In genomic region chr16:84703769-84704660, GRCm38 (mm10) we compare ENCODE assay signal across 8 mouse cellular contexts. TPM values are rescaled to one million over a fixed set of nuclear protein-coding genes. Genes with fewer than 3 reads are reported as not detected.
DNase-seq lines count a peak whose midpoint lies in the region; ATAC-seq and TF ChIP-seq lines count a peak whose summit lies in the region.

No protein-coding gene starts in this region.

- no peaks in the 10 kb centered on the region for H3K9me3 ChIP-seq in lung, embryonic 14.5 days (ENCODE audit: low read depth, low read length)
- H3K9me3 ChIP-seq in embryonic facial prominence, embryonic 14.5 days (ENCODE audit: control insufficient read depth, low read length), result no peaks in the 10 kb centered on the region
- no peaks in the 10 kb centered on the region for H3K9me3 ChIP-seq in intestine, embryonic 16.5 days (ENCODE audit: control insufficient read depth, low read length)
- H3K9me3 ChIP-seq in neural tube, embryonic 14.5 days (ENCODE audit: control insufficient read depth, low read length), result no peaks in the 10 kb centered on the region

- H3K9ac ChIP-seq in lung, embryonic 14.5 days, result 0 out of 2 replicates have a peak overlapping the region, but pooled peaks have one; percentile 43
- peak overlapping the region; percentile 72 for H3K9ac ChIP-seq in embryonic facial prominence, embryonic 14.5 days (ENCODE audit: low read depth, low read length)
- no peak overlapping the region for H3K9ac ChIP-seq in intestine, embryonic 16.5 days (ENCODE audit: low read depth, low read length)
- H3K9ac ChIP-seq in neural tube, embryonic 14.5 days (replicated peaks; ENCODE audit: low read depth, low read length), result no peak overlapping the region

- no peaks in the 10 kb centered on the region for H3K4me1 ChIP-seq in lung, embryonic 14.5 days (ENCODE audit: insufficient read depth)
- 0 out of 2 replicates have a peak, but pooled peaks cover 3% of the 10 kb centered on the region for H3K4me1 ChIP-seq in embryonic facial prominence, embryonic 14.5 days (ENCODE audit: control insufficient read depth, insufficient read depth, low read length)
- H3K4me1 ChIP-seq in intestine, embryonic 16.5 days (ENCODE audit: control insufficient read depth, insufficient read depth, low read length), result 0 out of 2 replicates have a peak, but pooled peaks cover 3% of the 10 kb centered on the region
- peaks cover 4% of the 10 kb centered on the region; the same call in 1 of the 2 replicates for H3K4me1 ChIP-seq in neural tube, embryonic 14.5 days (ENCODE audit: control insufficient read depth, insufficient read depth, low read length)

- DNase-seq in lung, embryonic 14.5 days, result no peak
- DNase-seq in lung, postnatal 36 days, result no peak
- DNase-seq in embryonic facial prominence, embryonic 14.5 days (ENCODE audit: low spot score), result no peak
- DNase-seq in layer of hippocampus, postnatal 36 days, result no peak
- DNase-seq in left cerebral cortex, postnatal 36 days (ENCODE audit: low spot score in 2 of 2), result no peak
- no peak for DNase-seq in spleen, postnatal 10 days (ENCODE audit: low spot score in 2 of 2)

- peak overlapping the region; percentile 98 for H3K4me2 ChIP-seq in lung, embryonic 14.5 days
- H3K4me2 ChIP-seq in embryonic facial prominence, embryonic 14.5 days (ENCODE audit: low read depth, low read length), result peak overlapping the region; percentile 90
- peak overlapping the region; percentile 96 for H3K4me2 ChIP-seq in intestine, embryonic 16.5 days (ENCODE audit: low read depth, low read length)
- H3K4me2 ChIP-seq in neural tube, embryonic 14.5 days (ENCODE audit: low read depth, low read length), result peak overlapping the region; percentile 79; the same call in 1 of the 2 replicates

- peaks cover 9% of the 10 kb centered on the region; the same call in 1 of the 2 replicates for H3K27me3 ChIP-seq in lung, embryonic 14.5 days (ENCODE audit: insufficient read depth, low read length)
- H3K27me3 ChIP-seq in embryonic facial prominence, embryonic 14.5 days (replicated peaks; ENCODE audit: control insufficient read depth, insufficient read depth, low read length), result peaks cover 5% of the 10 kb centered on the region; the same call in 1 of the 2 replicates
- H3K27me3 ChIP-seq in intestine, embryonic 16.5 days (replicated peaks; ENCODE audit: control insufficient read depth, insufficient read depth, low read length), result peaks cover 5% of the 10 kb centered on the region; the same call in 1 of the 2 replicates
- 0 out of 2 replicates have a peak, but pooled peaks cover 3% of the 10 kb centered on the region for H3K27me3 ChIP-seq in neural tube, embryonic 14.5 days (ENCODE audit: control insufficient read depth, insufficient read depth, low read length)

- no peak overlapping the region for H3K27ac ChIP-seq in lung, embryonic 14.5 days (ENCODE audit: low read depth)
- no peak overlapping the region for H3K27ac ChIP-seq in embryonic facial prominence, embryonic 14.5 days (replicated peaks; ENCODE audit: low read depth, low read length)
- no peak overlapping the region for H3K27ac ChIP-seq in intestine, embryonic 16.5 days (ENCODE audit: low read length)
- no peak overlapping the region for H3K27ac ChIP-seq in neural tube, embryonic 14.5 days (ENCODE audit: low read depth, low read length)

- 59% methylated on average over 13 of the region's 13 CpGs for WGBS in lung, embryonic 14.5 days
- 68% methylated on average over 13 of the region's 13 CpGs for WGBS in embryonic facial prominence, embryonic 14.5 days
- WGBS in intestine, embryonic 16.5 days, result 63% methylated on average over 13 of the region's 13 CpGs
- WGBS in neural tube, embryonic 14.5 days, result 63% methylated on average over 13 of the region's 13 CpGs

- ATAC-seq in lung, embryonic 14.5 days (ENCODE audit: insufficient read depth), result no peak
- ATAC-seq in embryonic facial prominence, embryonic 14.5 days (ENCODE audit: low read depth), result no peak
- ATAC-seq in intestine, embryonic 16.5 days, result no peak
- ATAC-seq in neural tube, embryonic 14.5 days (ENCODE audit: low read depth), result no peak

- peak overlapping the region; percentile 51 for H3K4me3 ChIP-seq in lung, embryonic 14.5 days (ENCODE audit: low read depth, low read length)
- H3K4me3 ChIP-seq in embryonic facial prominence, embryonic 14.5 days (ENCODE audit: low read depth, low read length), result peak overlapping the region; percentile 68
- H3K4me3 ChIP-seq in intestine, embryonic 16.5 days (ENCODE audit: low read length), result peak overlapping the region; percentile 72
- H3K4me3 ChIP-seq in neural tube, embryonic 14.5 days (ENCODE audit: low read depth, low read length), result peak overlapping the region; percentile 44

- no peak for TF ChIP-seq CTCF in lung, embryonic 14.5 days (IDR thresholded peaks at IDR 0.05; ENCODE audit: low read depth)

- intact Hi-C loops in left cerebral cortex, postnatal 36 days (cut with DNase I), result no loop called here

- no peaks in the 10 kb centered on the region for H3K36me3 ChIP-seq in lung, embryonic 14.5 days (ENCODE audit: insufficient read depth)
- no peaks in the 10 kb centered on the region for H3K36me3 ChIP-seq in embryonic facial prominence, embryonic 14.5 days (ENCODE audit: control insufficient read depth, insufficient read depth, low read length)
- no peaks in the 10 kb centered on the region for H3K36me3 ChIP-seq in intestine, embryonic 16.5 days (ENCODE audit: control insufficient read depth, insufficient read depth, low read length)
- H3K36me3 ChIP-seq in neural tube, embryonic 14.5 days (ENCODE audit: control insufficient read depth, insufficient read depth, low read length), result no peaks in the 10 kb centered on the region

RNA-seq across cellular contexts. Expression of gene Mrpl39, which starts 31.5 kb away (rescaled TPM):
- polyA plus RNA-seq in lung, embryonic 14.5 days (2014; fragmentation: Nextera tagmentation; extraction: Ambion mirVana), result 47.7 and 49.8 TPM in 2 replicates
- polyA plus RNA-seq in embryonic facial prominence, embryonic 14.5 days (2014; fragmentation: Nextera tagmentation; extraction: Ambion mirVana), result 43.0 and 44.0 TPM in 2 replicates
- polyA plus RNA-seq in intestine, embryonic 16.5 days (2015; fragmentation: Nextera tagmentation; extraction: Ambion mirVana), result 45.1 and 49.4 TPM in 2 replicates
- polyA plus RNA-seq in neural tube, embryonic 14.5 days (2014; fragmentation: Nextera tagmentation; extraction: Ambion mirVana), result 39.0 and 40.2 TPM in 2 replicates
- total RNA-seq in layer of hippocampus, postnatal 36 days (2021), result 10 to 100 TPM; 22.6 to 22.9 TPM
- total RNA-seq in left cerebral cortex, postnatal 36 days (2021), result 10 to 100 TPM; 17.9 to 22.3 TPM

Comparison
In these comparisons a context has a peak if more than half of its experiments do, and no peak if none do; other contexts are left out.
1. H3K9ac ChIP-seq: peak in lung, embryonic 14.5 days (single experiment) and embryonic facial prominence, embryonic 14.5 days (single experiment); none in intestine, embryonic 16.5 days (single experiment) and neural tube, embryonic 14.5 days (single experiment).
2. Peak in every context shown above with its lines, with median percentiles within 50 percentile points of each other: H3K4me2 ChIP-seq and H3K4me3 ChIP-seq.